12 mouse cellular contexts compared by ENCODE assay signal in genomic region chr6:126768957-126769665, GRCm38 (mm10). TPM values are rescaled to one million over a fixed set of nuclear protein-coding genes. Genes with fewer than 3 reads are reported as not detected.
DNase-seq lines count a peak whose midpoint lies in the region; ATAC-seq and TF ChIP-seq lines count a peak whose summit lies in the region.
"Had no signal": no experiment of that assay in that cellular context is flagged by ENCODE, and none has a peak within 500 bp of the region (broad histone marks: within the 10 kb centered on the region; RNA-seq: fewer than 3 reads in every experiment).

No protein-coding gene starts in this region.

- TF ChIP-seq EP300 in liver, postnatal 0 days (IDR thresholded peaks at IDR 0.05; ENCODE audit: low read depth) = no peak

- H3K27ac ChIP-seq in liver, postnatal 0 days (ENCODE audit: low read depth) = no peak overlapping the region
- H3K27ac ChIP-seq in liver, embryonic 11.5 days (ENCODE audit: low read depth, low read length) = no peak overlapping the region
- H3K27ac ChIP-seq in forebrain, embryonic 16.5 days (ENCODE audit: low read length) = peak overlapping the region; percentile 27; the same call in 1 of the 2 replicates
- H3K27ac ChIP-seq: lung, embryonic 15.5 days; stomach, postnatal 0 days had no signal

- no peak for DNase-seq in liver, postnatal 0 days
- no peak for DNase-seq in liver, embryonic 11.5 days (ENCODE audit: low spot score)
- DNase-seq in lung, postnatal 4 days = peak; percentile 32 to 65
- DNase-seq in thymus, postnatal 14 days = peak; percentile 71
- no peak for DNase-seq in testis, postnatal 14 days (ENCODE audit: low spot score)
- DNase-seq in cerebellum, adult 11-12 months = no peak
- DNase-seq in embryo, embryonic 10 days (ENCODE audit: low spot score) = no peak

- H3K36me3 ChIP-seq in liver, postnatal 0 days (replicated peaks; ENCODE audit: insufficient read depth, low read length) = no peaks in the 10 kb centered on the region
- no peaks in the 10 kb centered on the region for H3K36me3 ChIP-seq in liver, embryonic 11.5 days (ENCODE audit: control insufficient read depth, insufficient read depth, low read length)
- no peaks in the 10 kb centered on the region for H3K36me3 ChIP-seq in forebrain, embryonic 16.5 days (ENCODE audit: control insufficient read depth, insufficient read depth)
- H3K36me3 ChIP-seq: G1E; lung, embryonic 15.5 days had no signal

- 0 out of 2 replicates have a peak, but pooled peaks have one; percentile 5 for TF ChIP-seq CTCF in liver, postnatal 0 days (IDR thresholded peaks at IDR 0.05; ENCODE audit: low read depth)

- no peak for ATAC-seq in liver, postnatal 0 days
- ATAC-seq in liver, embryonic 11.5 days (replicated peaks; ENCODE audit: low FRiP score) = no peak
- ATAC-seq in forebrain, embryonic 16.5 days = no peak

- H3K27me3 ChIP-seq in liver, postnatal 0 days (ENCODE audit: insufficient read depth, low read length) = no peaks in the 10 kb centered on the region
- H3K27me3 ChIP-seq in liver, embryonic 11.5 days (replicated peaks; ENCODE audit: control insufficient read depth, insufficient read depth, low read length) = no peaks in the 10 kb centered on the region
- no peaks in the 10 kb centered on the region for H3K27me3 ChIP-seq in forebrain, embryonic 16.5 days (replicated peaks; ENCODE audit: control insufficient read depth, insufficient read depth, low read length)
- H3K27me3 ChIP-seq: lung, embryonic 15.5 days had no signal

- no peak overlapping the region for H3K9ac ChIP-seq in liver, postnatal 0 days (replicated peaks)
- no peak overlapping the region for H3K9ac ChIP-seq in liver, embryonic 11.5 days (ENCODE audit: low read depth, low read length)
- H3K9ac ChIP-seq in forebrain, embryonic 16.5 days (replicated peaks; ENCODE audit: low read depth, low read length) = no peak overlapping the region
- H3K9ac ChIP-seq: lung, embryonic 15.5 days had no signal

- no peak overlapping the region for H3K4me3 ChIP-seq in liver, postnatal 0 days (ENCODE audit: low read depth, low read length)
- H3K4me3 ChIP-seq in liver, embryonic 11.5 days (ENCODE audit: low read depth, low read length) = no peak overlapping the region
- no peak overlapping the region for H3K4me3 ChIP-seq in forebrain, embryonic 16.5 days (replicated peaks; ENCODE audit: low read length)
- H3K4me3 ChIP-seq: lung, embryonic 15.5 days had no signal

- no peak overlapping the region for H3K4me2 ChIP-seq in liver, postnatal 0 days (ENCODE audit: low read depth, low read length)
- no peak overlapping the region for H3K4me2 ChIP-seq in liver, embryonic 11.5 days
- H3K4me2 ChIP-seq in forebrain, embryonic 16.5 days (ENCODE audit: low read length) = no peak overlapping the region
- H3K4me2 ChIP-seq: heart, embryonic 11.5 days; lung, embryonic 15.5 days had no signal

- no peaks in the 10 kb centered on the region for H3K4me1 ChIP-seq in liver, postnatal 0 days (ENCODE audit: insufficient read depth)
- no peaks in the 10 kb centered on the region; the same call in 1 of the 2 replicates for H3K4me1 ChIP-seq in liver, embryonic 11.5 days (replicated peaks; ENCODE audit: control insufficient read depth, insufficient read depth, low read length)
- peaks cover 27% of the 10 kb centered on the region for H3K4me1 ChIP-seq in forebrain, embryonic 16.5 days (replicated peaks; ENCODE audit: control insufficient read depth, insufficient read depth, low read length)
- H3K4me1 ChIP-seq: lung, embryonic 15.5 days had no signal

- whole genome bisulfite sequencing in liver, postnatal 0 days (ENCODE audit: insufficient replicate concordance) = 63% methylated on average over 11 of the region's 11 CpGs
- WGBS in liver, embryonic 11.5 days = 60% methylated on average over 11 of the region's 11 CpGs
- 54% methylated on average over 11 of the region's 11 CpGs for WGBS in forebrain, embryonic 16.5 days

- H3K9me3 ChIP-seq in liver, postnatal 0 days (ENCODE audit: low read length) = no peaks in the 10 kb centered on the region
- H3K9me3 ChIP-seq in liver, embryonic 11.5 days (ENCODE audit: control insufficient read depth, low read length) = no peaks in the 10 kb centered on the region
- H3K9me3 ChIP-seq in forebrain, embryonic 16.5 days (ENCODE audit: control insufficient read depth, low read length) = no peaks in the 10 kb centered on the region
- H3K9me3 ChIP-seq: lung, embryonic 15.5 days had no signal

RNA-seq across cellular contexts. Expression of gene Kcna6, which starts 28.6 kb away (rescaled TPM):
- polyA plus RNA-seq in liver, postnatal 0 days (2015; fragmentation: Nextera tagmentation; extraction: Ambion mirVana) = 0.05 TPM in 1 of 2 replicates, not detected in the other
- polyA plus RNA-seq in liver, embryonic 11.5 days (2014; fragmentation: Nextera tagmentation; extraction: Ambion mirVana) = 1.2 and 1.4 TPM in 2 replicates
- polyA plus RNA-seq in forebrain, embryonic 16.5 days (2015; fragmentation: Nextera tagmentation; extraction: Ambion mirVana) = 14.2 and 16.8 TPM in 2 replicates
- polyA plus RNA-seq: G1E had no signal

Comparison
In these comparisons a context has a peak if more than half of its experiments do, and no peak if none do; other contexts are left out.
1. DNase-seq: peak in lung, postnatal 4 days (2 of 2) and thymus, postnatal 14 days (single experiment); none in liver, postnatal 0 days (single experiment), liver, embryonic 11.5 days (single experiment), testis, postnatal 14 days (single experiment), cerebellum, adult 11-12 months (single experiment) and embryo, embryonic 10 days (single experiment).